Mouse (Mus musculus) left cerebral cortex, postnatal 10 days (tissue): ENCODE measurements at regions not wholly inside any gene's neighbourhood (a gene's known extent, or its start where the extent isn't known, plus 50 kb on each side); places are given as distances from the start of the nearest gene placed in this dataset.

ENCODE experiments used
- DNase-seq, 2 experiments: peaks; one replicate each; pipeline ENCODE4 v3.0.0; 2021 to 2022; ENCODE audit warnings: low spot score in 2 of 2, mixed read lengths in 1 of 2; ENCODE audit errors: extremely low spot score in 1 of 2
- intact Hi-C: fragments of 180-260 bp; cut with DNase I; formaldehyde crosslinking; loops from one replicate; pipeline ENCODE4 v1.15.1; 2025

DNA sequence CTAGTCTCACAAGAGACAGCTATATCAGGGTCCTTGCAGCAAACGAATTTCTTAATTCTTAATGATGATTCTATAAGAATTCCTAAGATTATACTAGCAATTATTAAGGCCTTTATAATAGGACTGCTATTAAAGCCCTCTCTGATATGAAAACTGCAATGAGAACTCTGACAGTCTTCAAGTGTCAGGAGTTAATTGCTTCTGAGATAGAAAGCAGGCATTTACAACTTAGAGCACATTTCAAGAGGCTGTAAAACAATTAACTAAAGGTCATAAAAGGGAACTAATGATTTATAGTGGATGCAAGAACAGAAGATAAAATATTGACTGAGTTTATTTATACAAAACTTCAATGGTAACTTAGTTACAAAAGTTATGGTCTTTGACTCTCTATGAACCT lies 84.9 kb upstream of the Phlpp1 start:
- intact Hi-C loops = no loop called here
- no peak for DNase-seq

DNA sequence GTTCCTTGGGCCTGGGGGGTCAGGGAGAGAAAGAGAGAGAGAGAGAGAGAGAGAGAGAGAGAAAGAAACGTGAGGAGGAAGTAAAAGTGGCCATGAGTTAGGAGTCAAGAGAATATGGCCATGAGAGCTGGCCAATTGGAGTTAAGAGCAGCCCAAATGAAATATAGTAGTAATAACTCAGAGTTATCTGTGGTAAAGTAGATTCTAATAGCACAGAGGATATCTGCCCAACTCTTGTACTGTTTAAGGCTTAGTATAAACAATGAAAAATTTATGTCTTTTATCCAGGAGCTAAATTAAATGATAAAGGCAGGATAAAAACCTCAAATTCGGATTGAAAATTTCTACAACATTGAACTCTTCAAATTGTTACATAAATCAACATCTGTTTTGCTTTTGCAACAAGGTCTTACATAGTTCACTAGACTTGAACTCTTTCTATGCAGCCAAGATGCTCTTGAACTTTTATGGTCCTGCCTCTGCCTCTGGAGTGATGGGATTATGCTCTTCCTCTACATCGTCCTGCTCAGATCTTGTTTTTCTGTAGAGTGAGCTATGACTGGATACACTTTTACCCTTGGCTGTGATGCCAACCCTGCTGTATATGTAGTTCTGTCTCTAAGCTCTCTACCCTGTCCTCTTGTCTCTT lies 78.5 kb upstream of the Phlpp1 start:
- DNase-seq = no peak
- intact Hi-C loops = no loop called here

DNA sequence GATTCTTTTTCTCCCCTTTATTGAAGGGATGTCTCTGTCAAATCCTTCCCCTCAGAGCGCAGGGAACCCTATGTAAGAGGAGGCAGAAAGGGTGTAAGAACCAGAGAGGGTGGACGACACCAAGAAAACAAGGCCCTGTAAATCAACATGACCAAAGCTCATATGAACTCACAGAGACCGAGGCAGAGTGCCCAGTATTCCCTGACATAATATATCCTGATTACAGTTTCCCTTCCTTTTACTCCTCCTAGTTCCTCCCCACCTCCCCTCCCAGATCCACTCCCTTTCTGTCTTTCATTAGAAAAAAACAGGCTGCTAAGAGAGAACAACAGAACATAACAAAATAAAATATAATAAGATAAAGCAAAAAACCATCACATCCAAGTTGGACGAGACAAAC lies 77.7 kb upstream of the Phlpp1 start:
- intact Hi-C loops = no loop called here
- no peak for DNase-seq

DNA sequence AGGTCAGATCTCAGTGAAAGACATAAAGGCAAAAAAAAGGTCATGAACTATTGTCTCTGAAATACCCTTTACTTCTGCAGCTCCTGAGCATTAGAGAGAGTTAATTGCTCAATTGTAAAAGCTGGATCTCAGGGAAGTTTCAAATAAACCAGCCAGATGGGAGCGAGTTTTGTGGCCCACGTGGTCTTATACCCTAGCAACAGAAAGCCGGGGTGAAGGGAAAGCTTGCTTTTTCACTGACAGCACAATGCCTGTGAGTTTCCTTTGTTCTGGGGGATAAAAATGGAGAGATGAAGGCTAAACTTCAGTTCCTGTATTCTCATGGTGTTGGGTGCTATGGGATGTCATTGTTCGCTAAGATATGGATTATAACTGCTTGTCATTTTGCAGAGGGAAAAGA lies 75.2 kb upstream of the Phlpp1 start:
- intact Hi-C loops = no loop called here

DNA sequence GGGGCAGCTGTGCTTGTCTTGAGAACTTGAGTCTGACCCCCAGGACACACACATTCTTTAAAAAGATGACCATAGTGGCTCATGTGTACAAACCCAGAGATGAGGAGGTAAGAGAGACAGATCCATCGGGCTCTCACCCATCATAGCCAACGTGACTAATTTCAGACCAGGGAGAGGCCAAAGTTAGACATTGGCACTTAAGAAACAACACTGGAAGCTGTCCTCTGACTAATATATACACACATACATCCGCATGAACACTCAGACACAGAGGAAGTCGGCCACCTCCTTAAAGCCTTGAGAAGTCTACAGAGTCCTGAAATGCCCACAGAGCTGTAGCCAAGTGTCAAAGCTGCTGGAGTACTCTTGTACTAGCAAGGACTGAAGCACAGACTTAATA lies 74.4 kb upstream of the Phlpp1 start:
- intact Hi-C loops = no loop called here
- no peak for DNase-seq

More for the DNA sequence above, 75.2 kb upstream of the Phlpp1 start:
- DNase-seq = peak; percentile 26 to 55

DNA sequence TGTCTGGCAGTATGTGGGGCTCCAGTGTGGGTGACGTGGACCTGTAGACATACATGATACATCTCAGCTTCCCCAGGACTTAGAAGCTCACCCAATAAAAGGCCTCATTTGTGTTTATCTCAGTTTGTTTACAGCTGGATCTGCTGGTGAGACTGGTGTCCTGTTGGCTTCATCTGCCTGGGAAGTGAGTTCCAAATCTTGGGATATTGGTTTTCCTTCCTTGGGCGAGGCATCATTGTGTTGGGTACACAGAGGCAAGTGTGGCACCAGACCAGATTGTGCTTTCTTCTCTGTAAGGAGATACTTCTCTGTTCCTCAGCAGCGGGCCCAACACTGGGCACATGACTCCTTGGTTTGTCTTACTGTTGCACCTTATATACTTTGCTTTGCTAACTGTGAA lies 70.9 kb upstream of the Phlpp1 start:
- intact Hi-C loops = no loop called here
- DNase-seq = no peak

DNA sequence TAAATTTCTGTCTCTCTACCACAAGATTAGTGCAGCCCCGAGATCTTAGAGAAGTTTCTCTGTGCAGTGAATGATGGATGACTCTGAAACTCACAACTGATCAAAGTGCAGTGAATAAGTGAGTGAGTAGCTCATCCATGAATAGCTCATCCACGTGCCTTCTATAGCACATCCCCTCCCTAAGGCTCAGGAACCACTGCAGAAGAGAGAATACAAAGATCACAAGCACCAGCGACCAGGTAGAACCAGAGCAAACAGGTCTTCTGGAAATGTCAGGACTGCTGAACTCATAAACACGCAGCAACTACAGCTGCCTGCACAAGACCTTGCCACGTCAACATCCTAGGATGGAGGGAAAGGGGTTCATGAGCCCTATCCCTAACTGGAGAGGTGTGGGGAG lies 69.0 kb upstream of the Phlpp1 start:
- no peak for DNase-seq
- intact Hi-C loops = no loop called here

DNA sequence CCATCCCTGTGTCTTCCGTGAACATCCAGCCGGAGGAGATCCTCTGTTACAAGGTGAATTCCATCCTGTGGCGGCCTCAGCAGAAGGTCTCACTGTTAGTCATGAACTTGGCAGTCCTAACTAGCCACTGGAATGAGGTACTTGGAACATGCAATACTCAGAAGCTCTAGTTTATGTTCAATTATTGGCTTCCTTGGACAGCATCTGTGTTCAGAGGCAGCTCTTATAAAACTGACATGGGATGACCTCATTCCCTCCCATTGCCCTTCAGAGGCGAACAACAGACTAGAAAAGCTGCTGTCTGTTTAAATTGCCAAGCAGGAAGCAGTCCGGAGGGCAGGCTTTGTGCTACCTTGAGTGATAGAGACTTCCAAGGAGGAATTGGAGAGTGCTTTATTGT lies 62.5 kb upstream of the Phlpp1 start:
- intact Hi-C loops = no loop called here
- no peak for DNase-seq
